Mouse (Mus musculus): ENCODE measurements around the gene Lrriq1.

GRCm38 (mm10) chr10:103049593-103049992, 186.5 kb downstream of the Lrriq1 start:
- no peak for TF ChIP-seq POLR2A (IDR thresholded peaks at IDR 0.05; ENCODE audit: low read depth, low read length)
- no peak for TF ChIP-seq ZC3H11A (IDR thresholded peaks at IDR 0.05; ENCODE audit: low read depth, low read length)
- no peak for TF ChIP-seq HCFC1 (IDR thresholded peaks at IDR 0.05; ENCODE audit: low read depth, low read length)
- no peak for TF ChIP-seq MAFK (IDR thresholded peaks at IDR 0.05; ENCODE audit: insufficient replicate concordance, low read length)
- no peak for TF ChIP-seq MAX (IDR thresholded peaks at IDR 0.05; ENCODE audit: low read length)
- TF ChIP-seq EP300 (IDR thresholded peaks at IDR 0.05; ENCODE audit: low read length): no peak

Measured in CH12.LX (cell line).